ENCODE assay signal across 13 mouse cellular contexts in the genomic region with DNA sequence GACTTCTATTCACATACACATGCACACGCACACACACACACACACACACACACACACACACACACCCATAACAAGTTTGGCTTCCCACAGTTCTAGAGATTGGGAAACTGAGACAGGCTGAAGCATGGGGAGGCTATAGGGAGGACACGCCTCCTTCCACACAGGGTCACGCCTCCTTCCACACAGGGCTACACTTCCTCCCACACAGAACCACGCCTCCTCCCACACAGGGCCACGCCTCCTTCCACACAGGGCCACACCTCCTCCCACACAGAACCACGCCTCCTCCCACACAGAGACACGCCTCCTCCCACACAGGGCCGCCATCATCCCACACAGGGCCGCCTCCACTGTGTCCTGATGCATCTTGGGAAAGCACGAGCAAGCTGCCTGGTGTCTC.
DNase-seq lines count a peak whose midpoint lies in the region; ATAC-seq and TF ChIP-seq lines count a peak whose summit lies in the region.
"Had no signal": no experiment of that assay in that cellular context is flagged by ENCODE, and none has a peak within 500 bp of the region (broad histone marks: within the 10 kb centered on the region; RNA-seq: fewer than 3 reads in every experiment).

No protein-coding gene starts in this region.

- no peak for TF ChIP-seq POLR2A in testis, adult 2 months (IDR thresholded peaks at IDR 0.05; ENCODE audit: control insufficient read depth, low read depth, low read length)

- no peaks in the 10 kb centered on the region for H3K27me3 ChIP-seq in embryonic facial prominence, embryonic 11.5 days (ENCODE audit: control insufficient read depth, insufficient read depth, low read length)
- H3K27me3 ChIP-seq in embryonic facial prominence, embryonic 10.5 days (replicated peaks; ENCODE audit: low read depth, poor library complexity, severe bottlenecking), result peaks cover 7% of the 10 kb centered on the region; the same call in 1 of the 2 replicates
- H3K27me3 ChIP-seq in kidney, embryonic 16.5 days (ENCODE audit: insufficient read depth, low read length), result no peaks in the 10 kb centered on the region
- no peaks in the 10 kb centered on the region for H3K27me3 ChIP-seq in testis, adult 2 months (ENCODE audit: control insufficient read depth, insufficient read depth, low read length)

- DNase-seq in embryonic facial prominence, embryonic 11.5 days (ENCODE audit: low spot score), result no peak
- DNase-seq in embryonic facial prominence, embryonic 10.5 days (ENCODE audit: low spot score), result no peak
- no peak for DNase-seq in kidney, adult 18-20 months
- DNase-seq in testis, postnatal 10 days (ENCODE audit: low spot score), result no peak
- no peak for DNase-seq in gastrocnemius, adult 8-10 months (ENCODE audit: low spot score in 2 of 2)
- DNase-seq: adrenal gland, postnatal 14 days; cerebellum, adult 11 months; layer of hippocampus, adult 9-11 months; right cerebral cortex, postnatal 25 days had no signal

- no peak overlapping the region for H3K9ac ChIP-seq in embryonic facial prominence, embryonic 11.5 days (replicated peaks; ENCODE audit: low read length)
- H3K9ac ChIP-seq in kidney, embryonic 16.5 days (replicated peaks; ENCODE audit: low read length), result no peak overlapping the region
- H3K9ac ChIP-seq: liver, embryonic 14.5 days had no signal

- H3K4me3 ChIP-seq in embryonic facial prominence, embryonic 11.5 days (ENCODE audit: low read depth, low read length), result no peak overlapping the region
- H3K4me3 ChIP-seq in embryonic facial prominence, embryonic 10.5 days, result no peak overlapping the region
- no peak overlapping the region for H3K4me3 ChIP-seq in kidney, embryonic 16.5 days (ENCODE audit: low read length)
- H3K4me3 ChIP-seq in testis, adult 2 months (ENCODE audit: control insufficient read depth, low read depth, low read length), result peak overlapping the region; percentile 39

- no peaks in the 10 kb centered on the region for H3K4me1 ChIP-seq in embryonic facial prominence, embryonic 11.5 days (ENCODE audit: control insufficient read depth, insufficient read depth, low read length)
- H3K4me1 ChIP-seq in embryonic facial prominence, embryonic 10.5 days, result peaks cover 18% of the 10 kb centered on the region
- H3K4me1 ChIP-seq in kidney, embryonic 16.5 days (ENCODE audit: insufficient read depth, low read length), result no peaks in the 10 kb centered on the region
- H3K4me1 ChIP-seq in testis, adult 2 months (ENCODE audit: control insufficient read depth, insufficient read depth, low read length), result peaks cover 3% of the 10 kb centered on the region

- no peaks in the 10 kb centered on the region for H3K9me3 ChIP-seq in embryonic facial prominence, embryonic 11.5 days (replicated peaks; ENCODE audit: control insufficient read depth, low read length)
- H3K9me3 ChIP-seq in embryonic facial prominence, embryonic 10.5 days, result no peaks in the 10 kb centered on the region
- H3K9me3 ChIP-seq in kidney, embryonic 16.5 days (ENCODE audit: low read length), result no peaks in the 10 kb centered on the region

- no peak overlapping the region for H3K4me2 ChIP-seq in embryonic facial prominence, embryonic 11.5 days (ENCODE audit: low read depth, low read length)
- H3K4me2 ChIP-seq in kidney, embryonic 16.5 days (replicated peaks; ENCODE audit: low read depth, low read length), result no peak overlapping the region

- peak; percentile 34; the same call in 1 of the 2 replicates for ATAC-seq in embryonic facial prominence, embryonic 11.5 days (replicated peaks; ENCODE audit: insufficient number of reproducible peaks, low FRiP score, low TSS enrichment, low read depth)
- ATAC-seq in kidney, embryonic 16.5 days (ENCODE audit: low FRiP score, low TSS enrichment), result peak; percentile 46; the same call in 1 of the 2 replicates
- no peak for ATAC-seq in monocyte, adult 5-6 weeks (replicated peaks; ENCODE audit: insufficient number of reproducible peaks, low FRiP score, low TSS enrichment, poor library complexity, severe bottlenecking)

- no peak for TF ChIP-seq CTCF in testis, adult 2 months (IDR thresholded peaks at IDR 0.05; ENCODE audit: control insufficient read depth, insufficient read depth, insufficient replicate concordance, low read depth, low read length)

- H3K36me3 ChIP-seq in embryonic facial prominence, embryonic 11.5 days (replicated peaks; ENCODE audit: control insufficient read depth, insufficient read depth, low read depth, low read length), result no peaks in the 10 kb centered on the region
- no peaks in the 10 kb centered on the region for H3K36me3 ChIP-seq in embryonic facial prominence, embryonic 10.5 days (replicated peaks)
- no peaks in the 10 kb centered on the region for H3K36me3 ChIP-seq in kidney, embryonic 16.5 days (ENCODE audit: insufficient read depth, low read length)
- H3K36me3 ChIP-seq in testis, adult 2 months (ENCODE audit: control insufficient read depth, insufficient read depth, low read length), result no peaks in the 10 kb centered on the region

- H3K27ac ChIP-seq in embryonic facial prominence, embryonic 11.5 days (replicated peaks; ENCODE audit: low read depth, low read length), result no peak overlapping the region
- no peak overlapping the region for H3K27ac ChIP-seq in embryonic facial prominence, embryonic 10.5 days (replicated peaks)
- H3K27ac ChIP-seq in kidney, embryonic 16.5 days (ENCODE audit: low read length), result no peak overlapping the region
- H3K27ac ChIP-seq in testis, adult 2 months (ENCODE audit: control insufficient read depth, insufficient read depth, low read depth, low read length), result no peak overlapping the region
- H3K27ac ChIP-seq: liver, embryonic 14.5 days had no signal

- 94% methylated on average over 10 of the region's 10 CpGs for WGBS in embryonic facial prominence, embryonic 11.5 days
- 90% methylated on average over 10 of the region's 10 CpGs for WGBS in embryonic facial prominence, embryonic 10.5 days
- WGBS in kidney, embryonic 16.5 days, result 81% methylated on average over 9 of the region's 10 CpGs
